Mouse (Mus musculus) liver, postnatal 0 days (tissue): ENCODE measurements around the gene Cox19.

Source experiments
- CTCF ChIP-seq: sonication (generic); IDR thresholded peaks from 2 replicates; pipeline ENCODE4 v1.5.1; 2016; ENCODE audit warnings: antibody characterized with exemption, low read depth
- EP300 ChIP-seq: IDR thresholded peaks from 2 replicates; pipeline ENCODE4 v1.6.1; 2016; ENCODE audit warnings: antibody characterized with exemption, low read depth, mild to moderate bottlenecking

- TF ChIP-seq CTCF (no peak), EP300 (peak; percentile 86)
These were observed 38.5 kb upstream of the Cox19 start for GRCm38 (mm10) chr5:139389676-139390061.
